Mouse (Mus musculus) limb, embryonic 11.5 days (tissue): Measurements from ENCODE around the gene Rag1. TPM values are rescaled to one million over a fixed set of nuclear protein-coding genes. Genes with fewer than 3 reads are reported as not detected.

Source experiments
- ATAC-seq: fragments of 200-750 bp; cut with Nextera tagmentation; 2 replicates; pipeline ENCODE4 v1.8.0; 2017; ENCODE audit warnings: low read depth; ENCODE audit not compliant: insufficient number of reproducible peaks, low FRiP score, low TSS enrichment
- DNase-seq: peaks from one replicate; pipeline ENCODE4 v3.0.0-alpha.2; 2015; ENCODE audit warnings: low spot score
- H3K27ac ChIP-seq: fragments of 300-500 bp; sonication (generic); replicated peaks from 2 replicates; pipeline ENCODE4 v1.5.1; 2014; ENCODE audit warnings: low read depth, mild to moderate bottlenecking, low read length
- H3K27me3 ChIP-seq: fragments of 300-500 bp; sonication (generic); 2 replicates; pipeline ENCODE4 v1.6.1; 2014; ENCODE audit warnings: mild to moderate bottlenecking, low read length, mixed read lengths; ENCODE audit not compliant: control insufficient read depth, insufficient read depth
- H3K36me3 ChIP-seq: fragments of 300-500 bp; sonication (generic); 2 replicates; pipeline ENCODE4 v1.6.1; 2014; ENCODE audit warnings: mild to moderate bottlenecking, low read length, moderate library complexity, mixed read lengths; ENCODE audit not compliant: control insufficient read depth, insufficient read depth
- H3K4me1 ChIP-seq: fragments of 300-500 bp; sonication (generic); 2 replicates; pipeline ENCODE4 v1.6.1; 2014; ENCODE audit warnings: low read length, mixed read lengths; ENCODE audit not compliant: control insufficient read depth, insufficient read depth
- H3K4me2 ChIP-seq: fragments of 300-500 bp; sonication (generic); 2 replicates; pipeline ENCODE4 v1.6.1; 2014; ENCODE audit warnings: low read depth, mild to moderate bottlenecking, moderate library complexity; ENCODE audit not compliant: severe bottlenecking
- H3K4me3 ChIP-seq: fragments of 300-500 bp; sonication (generic); 2 replicates; pipeline ENCODE4 v1.5.1; 2014; ENCODE audit warnings: low read depth, low read length
- H3K9ac ChIP-seq: fragments of 300-500 bp; sonication (generic); 2 replicates; pipeline ENCODE4 v1.6.1; 2014; ENCODE audit warnings: mild to moderate bottlenecking, low read length
- H3K9me3 ChIP-seq: fragments of 300-500 bp; sonication (generic); 2 replicates; pipeline ENCODE4 v1.6.1; 2016; ENCODE audit warnings: low read length; ENCODE audit not compliant: control insufficient read depth
- WGBS: fragments of 180-500 bp; shearing (Covaris S2); extraction: QIAGEN DNeasy Blood & Tissue Kit; methylation state at CpG from one replicate; pipeline ENCODE4 v1.1.7; 2014; 5-methylcytosine and 5-hydroxymethylcytosine counted together
- polyA plus RNA-seq: library from polyadenylated mRNA; unstranded; fragments of >200 nt; fragmentation: Nextera tagmentation; extraction: Ambion mirVana; gene quantifications from 2 replicates; pipeline ENCODE4 v1.2.1, GENCODE M21; 2014

Rag1 gene
- polyA plus RNA-seq, 1 experiment from 2014 or later = 0.56 TPM

- no peak within 1 kb of the TSS for H3K27ac ChIP-seq
- H3K4me3 ChIP-seq = peak within 1 kb of the TSS; percentile 98
- peak within 1 kb of the TSS; percentile 90 for H3K9ac ChIP-seq
- H3K9me3 ChIP-seq = no peaks in the 10 kb centered on the region
- 0 out of 2 replicates have a peak, but pooled peaks cover 3% of the 10 kb centered on the region for H3K4me1 ChIP-seq
- under 1% methylated on average over 68 of the region's 68 CpGs for WGBS
- ATAC-seq = peak; percentile 88
- no peaks in the 10 kb centered on the region for H3K27me3 ChIP-seq
- DNase-seq = peak; percentile 92
- no peaks in the 10 kb centered on the region; the same call in 1 of the 2 replicates for H3K36me3 ChIP-seq
- H3K4me2 ChIP-seq = peak within 1 kb of the TSS; percentile 68
These were observed 29.1 kb upstream of the Rag1 start, which contains the start of gene Traf6 for GRCm38 (mm10) chr2:101678236-101679021. TSS of gene Traf6 (plus strand) at chr2:101678429.

- Histone ChIP-seq H3K27ac (no peak overlapping the region), H3K4me2 (no peak overlapping the region), H3K9me3 (no peaks in the 10 kb centered on the region), H3K9ac (no peak overlapping the region), H3K4me3 (no peak overlapping the region), H3K36me3 (no peaks in the 10 kb centered on the region), H3K4me1 (no peaks in the 10 kb centered on the region), H3K27me3 (no peaks in the 10 kb centered on the region)
- ATAC-seq = no peak
- WGBS = 82% methylated on average over 3 of the region's 3 CpGs
- no peak for DNase-seq
These were observed 24.2 kb upstream of the Rag1 start for GRCm38 (mm10) chr2:101673547-101673946.

- H3K36me3 ChIP-seq = no peaks in the 10 kb centered on the region
- no peak overlapping the region for H3K9ac ChIP-seq
- H3K27ac ChIP-seq = no peak overlapping the region
- no peaks in the 10 kb centered on the region for H3K27me3 ChIP-seq
- H3K9me3 ChIP-seq = no peaks in the 10 kb centered on the region
- H3K4me3 ChIP-seq = no peak overlapping the region
- H3K4me2 ChIP-seq = no peak overlapping the region
- WGBS = 90% methylated on average over 3 of the region's 3 CpGs
- no peak for ATAC-seq
- H3K4me1 ChIP-seq = no peaks in the 10 kb centered on the region
- no peak for DNase-seq
These were observed 19.4 kb upstream of the Rag1 start for GRCm38 (mm10) chr2:101668751-101669150.

GRCm38 (mm10) chr2:101665703-101666092 lies 16.4 kb upstream of the Rag1 start:
- Histone ChIP-seq H3K4me2 (no peak overlapping the region), H3K36me3 (no peaks in the 10 kb centered on the region), H3K4me1 (no peaks in the 10 kb centered on the region), H3K9ac (no peak overlapping the region), H3K9me3 (no peaks in the 10 kb centered on the region), H3K27ac (no peak overlapping the region), H3K27me3 (no peaks in the 10 kb centered on the region), H3K4me3 (no peak overlapping the region)
- 83% methylated on average over 3 of the region's 3 CpGs for WGBS
- DNase-seq = no peak
- no peak for ATAC-seq

- Histone ChIP-seq H3K9ac (no peak overlapping the region), H3K4me3 (no peak overlapping the region), H3K27ac (no peak overlapping the region), H3K4me1 (no peaks in the 10 kb centered on the region), H3K36me3 (no peaks in the 10 kb centered on the region), H3K9me3 (no peaks in the 10 kb centered on the region), H3K27me3 (no peaks in the 10 kb centered on the region), H3K4me2 (no peak overlapping the region)
- WGBS = 23% methylated on average over 9 of the region's 9 CpGs
- ATAC-seq (peak; percentile 79), DNase-seq (peak; percentile 87)
These were observed 15.9 kb upstream of the Rag1 start for GRCm38 (mm10) chr2:101665058-101665702.

GRCm38 (mm10) chr2:101660536-101660935 lies 11.2 kb upstream of the Rag1 start:
- WGBS = 77% methylated on average over 2 of the region's 2 CpGs
- H3K27ac ChIP-seq = no peak overlapping the region
- no peaks in the 10 kb centered on the region for H3K36me3 ChIP-seq
- DNase-seq (no peak), ATAC-seq (no peak)
- no peak overlapping the region for H3K4me3 ChIP-seq
- no peak overlapping the region for H3K4me2 ChIP-seq
- H3K9me3 ChIP-seq = no peaks in the 10 kb centered on the region
- H3K4me1 ChIP-seq = no peaks in the 10 kb centered on the region
- no peak overlapping the region for H3K9ac ChIP-seq
- H3K27me3 ChIP-seq = no peaks in the 10 kb centered on the region

GRCm38 (mm10) chr2:101652921-101653597 lies 3.8 kb upstream of the Rag1 start:
- Histone ChIP-seq H3K4me1 (peaks cover 5% of the 10 kb centered on the region; the same call in 1 of the 2 replicates), H3K4me2 (peak overlapping the region; percentile 5), H3K27ac (no peak overlapping the region), H3K9me3 (no peaks in the 10 kb centered on the region), H3K36me3 (no peaks in the 10 kb centered on the region), H3K9ac (no peak overlapping the region), H3K27me3 (no peaks in the 10 kb centered on the region), H3K4me3 (no peak overlapping the region)
- peak; percentile 59; the same call in 1 of the 2 replicates for ATAC-seq
- WGBS = 17% methylated on average over 14 of the region's 14 CpGs
- peak; percentile 88 for DNase-seq

- H3K4me1 ChIP-seq = peaks cover 5% of the 10 kb centered on the region; the same call in 1 of the 2 replicates
- no peaks in the 10 kb centered on the region for H3K27me3 ChIP-seq
- no peaks in the 10 kb centered on the region for H3K36me3 ChIP-seq
- H3K4me3 ChIP-seq = no peak overlapping the region
- ATAC-seq (peak; percentile 63; the same call in 1 of the 2 replicates), DNase-seq (no peak)
- no peak overlapping the region for H3K27ac ChIP-seq
- H3K9ac ChIP-seq = no peak overlapping the region
- peak overlapping the region; percentile 5; the same call in 1 of the 2 replicates for H3K4me2 ChIP-seq
- no peaks in the 10 kb centered on the region for H3K9me3 ChIP-seq
- 42% methylated on average over 14 of the region's 14 CpGs for WGBS
These were observed 3.1 kb upstream of the Rag1 start for GRCm38 (mm10) chr2:101652204-101652920.
